Mouse (Mus musculus) embryonic fibroblast, embryonic 13.5 days (primary cell): ENCODE results near the gene Nrg4. TPM values are rescaled to one million over a fixed set of nuclear protein-coding genes. Genes with fewer than 3 reads are reported as not detected.
"Not testable (repeated sequence)": the region's sequence is repeated elsewhere in the genome, so short reads cannot be mapped to it uniquely, and the experiment has no call there.

Experiments used
- H3K27ac ChIP-seq: 2 replicates; pipeline ENCODE4 v1.5.1; 2012; ENCODE audit warnings: low read length, control low read depth, inconsistent platforms; ENCODE audit not compliant: insufficient read depth
- H3K4me1 ChIP-seq: 2 replicates; pipeline ENCODE4 v1.6.1; 2011; ENCODE audit warnings: low read length; ENCODE audit not compliant: control insufficient read depth, insufficient read depth
- H3K4me3 ChIP-seq: 2 replicates; pipeline ENCODE4 v1.5.1; 2011; ENCODE audit warnings: mild to moderate bottlenecking, control low read depth, low read length; ENCODE audit not compliant: insufficient read depth
- CTCF ChIP-seq: IDR thresholded peaks from 2 replicates; pipeline ENCODE4 v1.5.1; 2011; ENCODE audit warnings: mild to moderate bottlenecking, control low read depth, low read length, moderate library complexity, borderline replicate concordance; ENCODE audit not compliant: insufficient read depth
- POLR2A ChIP-seq: IDR thresholded peaks from 2 replicates; pipeline ENCODE4 v1.6.1; 2011; ENCODE audit warnings: low read depth, mild to moderate bottlenecking, control low read depth, low read length, moderate library complexity
- polyA plus RNA-seq: library from polyadenylated mRNA; stranded (reverse); fragments of >200 nt; gene quantifications from 2 replicates; pipeline ENCODE4 v1.2.4, GENCODE M21; 2011; ENCODE audit warnings: low read depth; ENCODE audit not compliant: missing spikeins, insufficient read length

Nrg4 gene
- polyA plus RNA-seq, 1 experiment, result not detected

GRCm38 (mm10) chr9:55243280-55243679, 83.4 kb downstream of the Nrg4 start:
- Histone ChIP-seq H3K4me1 (no peaks in the 10 kb centered on the region), H3K27ac (no peak overlapping the region), H3K4me3 (no peak overlapping the region)
- TF ChIP-seq POLR2A (no peak), CTCF (no peak)

DNA sequence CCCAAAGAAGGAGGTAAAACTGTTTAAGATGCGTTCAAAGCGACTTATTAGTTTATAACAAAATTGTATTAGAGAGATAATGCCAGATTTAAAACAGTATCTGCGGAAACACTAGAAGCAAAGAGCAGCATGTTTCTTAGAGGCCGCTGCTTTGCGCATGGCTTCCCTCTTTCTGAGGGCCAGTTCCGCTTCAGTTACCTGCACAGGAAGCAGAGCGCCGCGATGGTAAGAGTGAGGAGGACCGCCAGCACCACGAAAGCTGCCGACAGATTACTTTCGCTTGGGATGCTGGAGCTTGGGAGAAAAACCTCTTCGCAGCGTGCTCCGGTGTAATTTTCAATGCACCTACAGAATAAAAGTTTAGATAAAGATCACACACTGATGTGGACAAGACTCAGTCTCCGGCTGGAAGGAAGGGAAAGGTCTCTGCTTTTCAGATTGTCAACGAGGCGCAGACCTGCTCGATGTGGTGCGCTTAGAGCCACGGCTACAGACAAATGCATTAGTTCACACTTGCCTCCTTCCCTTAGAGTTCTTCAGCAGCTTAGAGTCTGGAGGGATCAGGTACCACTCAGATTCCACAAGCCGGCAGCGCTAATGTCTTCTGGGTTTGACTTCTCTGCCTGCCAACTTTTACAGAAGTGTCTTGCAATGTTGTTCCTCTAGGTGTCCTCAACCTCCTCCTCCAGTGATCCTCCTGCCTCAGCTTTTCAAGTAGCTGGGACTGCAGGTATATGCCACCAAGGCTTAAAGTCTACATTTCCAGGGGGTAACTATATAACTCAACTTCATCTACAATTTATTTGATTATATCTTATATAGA, 84.6 kb downstream of the Nrg4 start:
- Histone ChIP-seq H3K4me1 (no peaks in the 10 kb centered on the region), H3K4me3 (peak overlapping the region; percentile 15; the same call in 1 of the 2 replicates), H3K27ac (no peak overlapping the region)
- TF ChIP-seq CTCF (no peak), POLR2A (no peak)

DNA sequence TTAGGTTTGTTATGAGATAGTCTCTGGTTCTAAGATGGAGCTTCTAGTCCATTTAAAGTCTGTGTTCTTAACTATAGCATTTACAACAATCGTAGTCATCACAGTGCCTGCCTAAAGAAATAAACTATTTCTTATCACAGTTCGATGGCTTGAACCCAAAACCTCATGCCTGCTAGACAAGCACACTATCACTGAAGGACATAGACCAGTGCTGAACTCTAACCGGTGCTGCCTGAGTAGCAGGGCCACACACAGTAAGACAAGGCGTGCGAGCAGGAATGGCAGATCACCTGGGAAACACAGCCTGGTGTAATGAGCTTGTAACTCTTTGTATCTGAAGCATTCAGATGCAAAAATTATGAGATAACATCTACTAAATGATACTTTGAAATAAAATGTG, 85.8 kb downstream of the Nrg4 start:
- TF ChIP-seq CTCF (no peak), POLR2A (no peak)

DNA sequence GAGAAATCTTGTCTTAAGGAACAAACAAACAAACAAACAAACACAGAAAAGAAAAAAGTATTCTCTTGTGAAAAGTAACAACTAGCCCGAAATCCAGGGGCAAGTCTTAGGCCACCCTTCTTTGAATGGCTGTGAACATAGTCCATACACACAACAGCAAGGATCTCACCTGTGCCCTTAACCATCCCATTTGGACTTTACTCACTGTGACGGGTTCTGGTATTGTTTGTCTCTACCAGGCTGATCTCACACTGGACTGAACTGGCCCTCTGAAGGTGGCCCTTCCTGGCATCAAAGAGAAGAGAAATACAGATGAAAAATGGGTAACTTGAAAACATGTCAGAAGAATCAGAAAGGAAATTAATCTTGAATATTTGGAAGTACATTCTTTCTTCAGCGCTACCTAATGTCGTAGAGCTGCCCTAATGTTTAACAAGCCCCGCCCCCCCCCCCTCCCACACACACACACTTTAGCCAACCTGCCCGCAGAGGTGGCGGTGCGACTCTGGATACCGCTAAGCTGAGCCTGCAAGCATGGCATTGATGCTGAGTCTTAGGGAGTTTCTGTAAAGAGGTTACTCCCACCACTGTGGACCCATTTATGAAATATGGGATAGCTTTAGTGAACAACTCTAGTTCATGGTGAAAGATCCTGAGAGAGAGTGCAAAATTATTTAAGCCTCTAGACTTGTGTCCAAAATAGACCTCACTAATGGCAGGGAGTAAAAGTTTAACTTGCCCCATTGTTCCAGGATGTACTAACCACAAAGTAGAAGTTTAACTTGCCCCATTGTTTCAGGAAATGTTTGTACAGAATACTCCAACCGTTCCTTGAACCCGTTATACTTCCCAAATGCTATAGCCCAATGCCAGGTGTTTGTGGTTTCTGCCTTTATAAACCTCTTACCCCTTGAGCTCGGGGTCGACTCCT, 90.1 kb downstream of the Nrg4 start:
- Histone ChIP-seq H3K27ac (no peak overlapping the region), H3K4me1 (no peaks in the 10 kb centered on the region), H3K4me3 (no peak overlapping the region)
- no peak for TF ChIP-seq POLR2A
- TF ChIP-seq CTCF, result no peak

More for the DNA sequence above, 85.8 kb downstream of the Nrg4 start:
- Histone ChIP-seq H3K4me1 (no peaks in the 10 kb centered on the region), H3K27ac (no peak overlapping the region), H3K4me3 (no peak overlapping the region)

- not testable (repeated sequence) for H3K27ac ChIP-seq, H3K4me1 ChIP-seq, H3K4me3 ChIP-seq
Observed at GRCm38 (mm10) chr9:55233076-55233475, 93.6 kb downstream of the Nrg4 start.

GRCm38 (mm10) chr9:55232586-55232985, 94.1 kb downstream of the Nrg4 start:
- TF ChIP-seq CTCF, result no peak
- no peak for TF ChIP-seq POLR2A
- no peak overlapping the region for H3K4me3 ChIP-seq
- no peaks in the 10 kb centered on the region for H3K4me1 ChIP-seq
- no peak overlapping the region for H3K27ac ChIP-seq

GRCm38 (mm10) chr9:55232110-55232509, 94.5 kb downstream of the Nrg4 start:
- TF ChIP-seq POLR2A (no peak), CTCF (no peak)
- Histone ChIP-seq H3K4me1 (no peaks in the 10 kb centered on the region), H3K27ac (no peak overlapping the region), H3K4me3 (no peak overlapping the region)

DNA sequence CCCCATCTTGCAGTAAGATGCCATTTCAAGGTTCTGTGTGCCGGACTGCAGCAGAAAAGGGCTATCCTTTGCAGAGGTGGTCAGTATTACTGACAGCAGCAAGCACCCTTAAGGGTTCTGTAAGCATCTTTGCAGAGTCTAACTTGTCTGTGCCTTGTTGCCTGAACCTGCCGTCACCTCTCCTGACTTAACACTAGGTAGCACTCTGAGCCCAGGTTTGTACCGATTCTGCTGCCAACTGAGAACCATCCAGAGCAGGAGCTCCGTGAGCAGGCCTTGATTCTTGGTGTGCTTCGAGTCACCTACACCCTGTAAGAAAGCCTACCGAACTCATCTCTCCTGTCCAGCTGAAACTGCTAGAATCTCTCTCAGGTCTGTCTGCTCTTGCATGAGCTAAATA, 95.1 kb downstream of the Nrg4 start:
- TF ChIP-seq POLR2A (no peak), CTCF (no peak)
- Histone ChIP-seq H3K27ac (no peak overlapping the region), H3K4me3 (no peak overlapping the region), H3K4me1 (no peaks in the 10 kb centered on the region)

DNA sequence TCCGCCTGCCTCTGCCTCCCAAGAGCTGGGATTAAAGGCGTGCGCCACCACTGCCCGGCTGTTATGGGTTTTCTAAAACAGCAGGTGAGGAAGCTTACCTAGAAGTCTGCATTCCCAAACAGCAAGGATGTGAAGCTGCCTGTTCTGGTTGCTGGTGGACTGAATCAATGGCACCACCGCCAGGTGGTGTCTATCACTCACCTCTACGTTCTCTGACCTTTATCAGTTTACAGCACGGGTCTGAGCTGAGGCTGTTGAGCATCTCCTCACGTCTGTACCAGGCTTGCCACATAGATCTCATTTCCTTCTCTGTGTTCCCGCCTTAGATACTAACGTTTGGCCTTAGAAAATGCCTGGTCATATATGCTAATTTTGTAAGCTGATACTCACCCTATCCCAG, 97.6 kb downstream of the Nrg4 start:
- H3K4me1 ChIP-seq, result no peaks in the 10 kb centered on the region
- no peak overlapping the region for H3K27ac ChIP-seq
- TF ChIP-seq POLR2A (no peak), CTCF (no peak)
- no peak overlapping the region for H3K4me3 ChIP-seq

- TF ChIP-seq CTCF (no peak), POLR2A (no peak)
- H3K4me3 ChIP-seq, result no peak overlapping the region
- no peak overlapping the region for H3K27ac ChIP-seq
- no peaks in the 10 kb centered on the region for H3K4me1 ChIP-seq
Observed at GRCm38 (mm10) chr9:55228149-55228548, 98.5 kb downstream of the Nrg4 start.
